Mouse (Mus musculus) thymus, adult 2 months (tissue): ENCODE data around the gene Ppil2.

Experiments used
- CTCF ChIP-seq: fragments of 200-500 bp; IDR thresholded peaks from 2 replicates; pipeline ENCODE4 v1.5.1; 2012; ENCODE audit warnings: mild to moderate bottlenecking, control low read depth, low read length, moderate library complexity, borderline replicate concordance; ENCODE audit not compliant: control insufficient read depth, poor library complexity, insufficient read depth; ENCODE audit errors: extremely low read depth
- POLR2A ChIP-seq: fragments of 200-500 bp; IDR thresholded peaks from 2 replicates; pipeline ENCODE4 v1.6.1; 2012; ENCODE audit warnings: mild to moderate bottlenecking, low read length, control low read depth, moderate library complexity; ENCODE audit not compliant: control insufficient read depth, poor library complexity, insufficient read depth; ENCODE audit errors: extremely low read depth

DNA sequence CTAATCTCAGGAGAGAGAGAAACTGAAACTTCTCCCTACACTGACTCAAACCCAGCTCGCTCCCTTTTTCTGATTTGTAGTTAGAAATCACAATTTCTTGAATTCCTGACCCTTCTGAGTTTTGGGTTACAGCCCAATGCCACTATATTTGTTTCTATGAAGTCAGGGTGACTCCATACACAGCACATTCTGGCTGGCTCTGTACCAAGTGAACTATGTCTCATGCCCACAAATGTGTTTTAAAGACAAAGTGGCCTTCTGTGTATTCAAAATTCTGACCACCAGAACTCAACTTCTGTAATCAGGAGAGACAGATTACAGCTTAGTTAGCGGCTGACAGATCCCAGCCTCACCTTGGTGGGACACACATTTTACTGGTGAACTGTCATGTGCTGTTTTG is 43.3 kb upstream of the Ppil2 start:
- TF ChIP-seq CTCF (no peak), POLR2A (no peak)
